Mouse (Mus musculus) lung, postnatal 10 days (tissue): ENCODE data around the gene Hypm.

Source experiments
- DNase-seq: peaks from one replicate; pipeline ENCODE4 v3.0.0; 2021

Hypm gene

GRCm38 (mm10) chrX:9846628-9847027 lies at the start of gene Hypm:
TSS of gene Hypm (plus strand) at chrX:9846928.
- DNase-seq, result no peak

- DNase-seq, result no peak
Observed at GRCm38 (mm10) chrX:9810101-9810500, 36.6 kb upstream of the Hypm start.

- DNase-seq, result no peak
Observed at GRCm38 (mm10) chrX:9812469-9812868, 34.3 kb upstream of the Hypm start.

- DNase-seq, result no peak
Observed at GRCm38 (mm10) chrX:9834779-9835178, 11.9 kb upstream of the Hypm start.

DNA sequence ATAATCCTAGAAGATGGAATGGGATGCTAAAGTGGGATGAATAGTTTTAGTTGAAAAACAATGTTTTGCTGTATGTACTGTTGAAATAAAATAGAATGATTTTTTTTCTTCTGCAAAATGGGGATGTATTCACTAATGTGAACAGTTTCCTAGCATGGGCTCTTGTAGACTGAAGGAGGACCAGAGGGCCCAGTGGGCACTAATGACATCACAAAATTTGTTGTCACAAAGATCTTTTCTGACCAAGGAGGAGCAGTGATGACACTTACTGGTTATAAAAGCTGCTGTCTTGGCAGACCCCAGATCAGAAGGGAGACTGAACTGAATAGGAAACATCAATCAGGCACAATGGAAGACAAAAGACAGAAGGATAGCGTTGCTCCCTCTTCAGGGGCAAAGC lies 2.7 kb downstream of the Hypm start, which contains the start of gene H2al3:
Gene H2al3 (plus strand): TSS at position 301 of the 400 bp plus-strand sequence.
- DNase-seq, result no peak

DNA sequence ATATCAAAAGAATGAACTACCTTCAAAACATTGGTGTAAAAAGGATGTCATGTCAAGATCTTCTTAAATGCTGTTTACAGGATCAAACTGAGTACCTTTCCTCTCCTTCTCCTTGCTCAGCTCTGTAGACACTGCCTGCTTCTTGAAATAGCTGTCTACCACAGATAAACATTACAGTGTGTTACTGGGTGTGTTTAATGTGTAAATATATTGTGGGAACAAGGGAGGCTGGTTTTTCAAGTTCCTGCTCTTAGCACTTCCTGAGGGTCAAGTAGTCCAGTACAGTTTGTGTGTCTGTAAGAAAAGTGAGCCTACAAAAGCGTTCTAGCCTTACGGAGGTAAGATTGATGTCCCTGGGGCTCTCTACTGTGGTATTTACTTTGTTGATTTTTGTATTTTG lies 15.1 kb downstream of the Hypm start:
- DNase-seq, result no peak

DNA sequence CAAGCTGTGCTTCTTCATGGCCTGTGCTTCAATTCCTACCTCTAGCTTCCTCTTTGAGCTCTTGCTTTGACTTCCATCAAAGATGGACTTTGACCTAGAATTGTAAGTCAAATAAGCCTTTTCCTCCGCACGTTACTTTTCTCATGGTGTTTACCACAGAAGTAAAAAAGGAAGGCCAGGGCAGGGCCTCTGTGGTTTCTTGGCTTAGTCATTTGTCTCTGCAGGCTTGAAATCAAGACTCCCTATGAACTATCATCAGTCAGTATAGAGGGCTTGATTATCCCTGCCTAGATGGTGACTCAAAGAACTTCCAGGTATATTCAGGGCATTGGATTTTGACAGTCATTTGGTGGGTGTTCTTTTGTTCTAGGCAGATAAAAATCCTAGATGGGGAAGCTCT lies 28.8 kb downstream of the Hypm start:
- DNase-seq, result no peak

DNA sequence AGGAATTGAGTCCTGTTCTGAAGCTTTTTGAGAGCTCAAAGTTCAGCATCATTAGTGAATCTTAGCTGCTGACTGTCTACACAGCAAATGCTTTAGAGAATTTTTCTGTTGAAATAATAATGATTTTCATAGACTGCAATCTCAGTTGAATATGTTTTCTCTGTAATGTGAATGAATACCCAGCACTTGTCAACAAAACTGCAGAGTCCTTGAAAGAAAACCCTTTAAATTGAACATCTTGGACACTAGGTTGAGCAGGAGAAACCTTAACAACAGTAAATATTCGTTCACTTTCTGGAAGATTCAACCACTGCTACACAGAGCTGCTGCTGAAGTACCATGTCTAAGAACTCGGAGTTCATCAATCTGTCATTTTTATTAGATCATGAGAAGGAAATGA lies 38.6 kb downstream of the Hypm start, which contains the start of gene Sytl5:
Gene Sytl5 (plus strand): TSS at position 301 of the 400 bp plus-strand sequence.
- no peak for DNase-seq
